ENCODE assay signal across 8 mouse cellular contexts in genomic region chr13:37946734-37947133, GRCm38 (mm10). TPM values are rescaled to one million over a fixed set of nuclear protein-coding genes. Genes with fewer than 3 reads are reported as not detected.
DNase-seq lines count a peak whose midpoint lies in the region; ATAC-seq and TF ChIP-seq lines count a peak whose summit lies in the region.

No protein-coding gene starts in this region.

- H3K4me1 ChIP-seq in forebrain, embryonic 12.5 days, result no peaks in the 10 kb centered on the region
- H3K4me1 ChIP-seq in liver, postnatal 0 days (ENCODE audit: insufficient read depth), result peaks cover 10% of the 10 kb centered on the region; the same call in 1 of the 2 replicates
- no peaks in the 10 kb centered on the region for H3K4me1 ChIP-seq in neural tube, embryonic 15.5 days

- TF ChIP-seq EP300 in liver, postnatal 0 days (IDR thresholded peaks at IDR 0.05; ENCODE audit: low read depth), result no peak

- ATAC-seq in forebrain, embryonic 12.5 days (ENCODE audit: low FRiP score), result peak; percentile 67; the same call in 1 of the 2 replicates
- ATAC-seq in liver, postnatal 0 days, result 0 out of 2 replicates have a peak, but pooled peaks have one; percentile 19
- ATAC-seq in neural tube, embryonic 15.5 days (ENCODE audit: low FRiP score), result 0 out of 2 replicates have a peak, but pooled peaks have one; percentile 36

- no peak overlapping the region for H3K4me2 ChIP-seq in forebrain, embryonic 12.5 days
- no peak overlapping the region for H3K4me2 ChIP-seq in liver, postnatal 0 days (ENCODE audit: low read depth, low read length)
- no peak overlapping the region for H3K4me2 ChIP-seq in neural tube, embryonic 15.5 days

- TF ChIP-seq CTCF in brain, embryonic 14.5 days (IDR thresholded peaks at IDR 0.05; ENCODE audit: borderline replicate concordance, extremely low read depth, insufficient read depth, insufficient read length), result peak; percentile 89
- peak; percentile 94 for TF ChIP-seq CTCF in liver, postnatal 0 days (IDR thresholded peaks at IDR 0.05; ENCODE audit: low read depth)

- no peaks in the 10 kb centered on the region for H3K9me3 ChIP-seq in forebrain, embryonic 12.5 days
- no peaks in the 10 kb centered on the region for H3K9me3 ChIP-seq in liver, postnatal 0 days (ENCODE audit: low read length)
- no peaks in the 10 kb centered on the region for H3K9me3 ChIP-seq in neural tube, embryonic 15.5 days (replicated peaks)

- no peak overlapping the region for H3K4me3 ChIP-seq in forebrain, embryonic 12.5 days (replicated peaks)
- H3K4me3 ChIP-seq in liver, postnatal 0 days (ENCODE audit: low read depth, low read length), result no peak overlapping the region
- no peak overlapping the region for H3K4me3 ChIP-seq in neural tube, embryonic 15.5 days (replicated peaks)

- no peak overlapping the region for H3K27ac ChIP-seq in forebrain, embryonic 12.5 days
- no peak overlapping the region for H3K27ac ChIP-seq in liver, postnatal 0 days (ENCODE audit: low read depth)
- H3K27ac ChIP-seq in neural tube, embryonic 15.5 days (replicated peaks), result no peak overlapping the region

- H3K9ac ChIP-seq in forebrain, embryonic 12.5 days, result no peak overlapping the region
- H3K9ac ChIP-seq in liver, postnatal 0 days (replicated peaks), result no peak overlapping the region
- H3K9ac ChIP-seq in neural tube, embryonic 15.5 days (replicated peaks), result no peak overlapping the region

- TF ChIP-seq POLR2A in brain, embryonic 14.5 days (IDR thresholded peaks at IDR 0.05; ENCODE audit: borderline replicate concordance, extremely low read depth, insufficient read depth, insufficient read length, poor library complexity, severe bottlenecking), result no peak

- DNase-seq in CD4-positive, CD25-positive, alpha-beta regulatory T cell, adult 2 months (ENCODE audit: low read depth, low spot score), result peak; percentile 80
- DNase-seq in brain, embryonic 14.5 days (ENCODE audit: low read depth), result peak; percentile 78
- DNase-seq in heart, postnatal 10 days, result peak; percentile 85 to 90
- DNase-seq in large intestine, adult 2 months (ENCODE audit: low read depth, low spot score), result peak; percentile 59
- peak; percentile 89 for DNase-seq in liver, postnatal 0 days
- DNase-seq in testis, postnatal 10 days (ENCODE audit: low spot score), result peak; percentile 93

- no peaks in the 10 kb centered on the region for H3K27me3 ChIP-seq in forebrain, embryonic 12.5 days
- H3K27me3 ChIP-seq in liver, postnatal 0 days (ENCODE audit: insufficient read depth, low read length), result no peaks in the 10 kb centered on the region
- no peaks in the 10 kb centered on the region for H3K27me3 ChIP-seq in neural tube, embryonic 15.5 days (replicated peaks)

- WGBS in forebrain, embryonic 12.5 days, result 16% methylated on average over 6 of the region's 6 CpGs
- 15% methylated on average over 6 of the region's 6 CpGs for WGBS in large intestine, adult 2 months
- 25% methylated on average over 6 of the region's 6 CpGs for WGBS in liver, postnatal 0 days (ENCODE audit: insufficient replicate concordance)
- WGBS in neural tube, embryonic 15.5 days, result 28% methylated on average over 6 of the region's 6 CpGs

- intact Hi-C loops in heart, postnatal 10 days (cut with DNase I), result no loop called here

- no peaks in the 10 kb centered on the region; the same call in 1 of the 2 replicates for H3K36me3 ChIP-seq in forebrain, embryonic 12.5 days (replicated peaks)
- H3K36me3 ChIP-seq in liver, postnatal 0 days (replicated peaks; ENCODE audit: insufficient read depth, low read length), result peaks cover 38% of the 10 kb centered on the region
- no peaks in the 10 kb centered on the region for H3K36me3 ChIP-seq in neural tube, embryonic 15.5 days

RNA-seq across cellular contexts. Expression of gene Ssr1, which starts 47.3 kb away (rescaled TPM):
- polyA plus RNA-seq in brain, embryonic 14.5 days (2012; rRNA removed), result 16.7 and 23.9 TPM in 2 replicates
- polyA plus RNA-seq in forebrain, embryonic 12.5 days (2016; fragmentation: Nextera tagmentation; extraction: Ambion mirVana), result 94.0 and 110 TPM in 2 replicates
- 10 to 100 TPM; 67.4 to 76.5 TPM for total RNA-seq in heart, postnatal 10 days (2021)
- 11.2 TPM in 2 replicates for polyA plus RNA-seq in large intestine, adult 2 months (2012; rRNA removed)
- polyA plus RNA-seq in liver, postnatal 0 days (2015; fragmentation: Nextera tagmentation; extraction: Ambion mirVana), result 48.9 and 55.1 TPM in 2 replicates
- polyA plus RNA-seq in neural tube, embryonic 15.5 days (2015; fragmentation: Nextera tagmentation; extraction: Ambion mirVana), result 64.5 and 67.1 TPM in 2 replicates
